Mouse (Mus musculus): ENCODE data around the gene Pnpla2.
A peak's percentile ranks its signal among the peaks of the same experiment; 100 is the strongest.

DNA sequence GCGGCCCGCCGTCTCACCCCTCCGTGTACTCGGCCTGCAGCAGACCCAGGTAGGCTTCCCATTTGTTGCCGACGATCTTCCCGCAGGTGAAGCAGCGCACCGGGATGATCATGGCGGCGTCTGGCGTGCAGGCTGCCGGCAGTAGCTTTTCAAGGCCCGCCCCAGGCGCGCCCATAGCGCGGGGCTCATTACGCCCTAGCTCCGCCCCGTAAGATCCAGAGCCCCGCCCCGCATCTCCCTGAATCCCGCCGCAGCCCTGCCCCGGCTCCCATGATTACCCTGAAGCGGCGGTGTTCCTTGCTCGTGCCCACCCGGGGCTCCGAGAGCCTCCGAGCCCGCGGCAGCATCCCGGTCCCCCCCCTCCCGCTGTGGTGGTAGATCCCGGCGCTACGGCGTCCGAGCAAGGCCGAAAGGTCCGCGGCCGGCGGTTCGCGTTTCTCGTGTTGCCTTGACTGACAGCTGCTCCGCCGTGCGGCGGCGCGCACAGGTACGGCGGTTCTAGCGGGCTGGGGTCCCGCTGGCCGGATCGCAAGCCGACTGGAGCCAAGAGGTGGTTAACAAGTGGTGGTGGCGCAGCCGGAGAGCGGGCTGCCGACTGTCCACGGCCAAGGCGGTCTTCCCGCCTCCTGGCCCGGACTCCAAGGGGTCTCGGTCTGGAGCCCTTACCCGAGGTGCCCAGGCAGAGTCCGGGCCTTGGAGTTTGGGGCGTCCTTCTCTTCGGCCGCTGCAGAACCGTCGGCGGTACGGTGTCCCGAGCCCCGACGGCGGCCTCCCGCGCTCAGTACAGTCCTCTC lies 20.2 kb downstream of the Pnpla2 start, which contains the start of the genes Polr2l and Tspan4:
- TF ChIP-seq CTCF (IDR thresholded peaks at IDR 0.05; ENCODE audit: control insufficient read depth, insufficient read depth, insufficient replicate concordance, low read depth, low read length): no peak
- peak; percentile 73 for TF ChIP-seq POLR2A (IDR thresholded peaks at IDR 0.05; ENCODE audit: control insufficient read depth, low read depth, low read length)
